Mouse (Mus musculus) heart, postnatal 0 days (tissue): ENCODE results near the gene Mpeg1.

Experiments
- CTCF ChIP-seq: IDR thresholded peaks from 2 replicates; pipeline ENCODE4 v1.5.1; 2016; ENCODE audit warnings: antibody characterized with exemption, control low read depth, low read depth
- EP300 ChIP-seq: IDR thresholded peaks from 2 replicates; pipeline ENCODE4 v1.6.1; 2016; ENCODE audit warnings: antibody characterized with exemption, low read depth

GRCm38 (mm10) chr19:12478369-12478768, 17.8 kb downstream of the Mpeg1 start:
- TF ChIP-seq EP300 (no peak), CTCF (no peak)
